Mouse (Mus musculus) thymus, adult 2 months (tissue): Measurements from ENCODE around the gene Vinac1.

ENCODE experiments used
- CTCF ChIP-seq: fragments of 200-500 bp; IDR thresholded peaks from 2 replicates; pipeline ENCODE4 v1.5.1; 2012; ENCODE audit warnings: mild to moderate bottlenecking, control low read depth, low read length, moderate library complexity, borderline replicate concordance; ENCODE audit not compliant: control insufficient read depth, poor library complexity, insufficient read depth; ENCODE audit errors: extremely low read depth
- POLR2A ChIP-seq: fragments of 200-500 bp; IDR thresholded peaks from 2 replicates; pipeline ENCODE4 v1.6.1; 2012; ENCODE audit warnings: mild to moderate bottlenecking, low read length, control low read depth, moderate library complexity; ENCODE audit not compliant: control insufficient read depth, poor library complexity, insufficient read depth; ENCODE audit errors: extremely low read depth

DNA sequence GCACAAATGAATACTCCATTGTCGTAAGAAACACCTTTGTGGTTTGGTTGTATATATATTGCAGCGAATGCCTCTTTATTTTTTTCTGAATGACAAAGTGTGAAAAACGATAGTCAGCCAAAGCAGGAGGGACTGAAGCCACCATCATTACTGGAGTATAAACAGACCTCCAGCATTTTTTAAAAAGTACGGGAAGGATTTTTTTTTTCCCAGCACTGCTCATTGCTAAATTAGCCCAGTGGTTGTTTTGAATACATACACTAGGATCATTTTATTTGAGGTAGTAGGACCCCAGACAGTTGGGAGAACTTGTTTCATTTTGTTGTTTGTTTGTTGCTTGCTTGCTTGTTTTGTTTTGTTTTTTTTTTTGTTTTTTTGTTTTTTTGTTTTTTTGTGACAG is 72.4 kb downstream of the Vinac1 start:
- TF ChIP-seq CTCF (no peak), POLR2A (no peak)
